Comparison of ENCODE assay signal across 8 mouse cellular contexts in genomic region chr10:61694870-61695670, GRCm38 (mm10). TPM values are rescaled to one million over a fixed set of nuclear protein-coding genes. Genes with fewer than 3 reads are reported as not detected.
DNase-seq lines count a peak whose midpoint lies in the region; ATAC-seq and TF ChIP-seq lines count a peak whose summit lies in the region.

Gene Tysnd1 (plus strand): TSS chr10:61695514.

- TF ChIP-seq POLR2A in olfactory bulb, adult 2 months (IDR thresholded peaks at IDR 0.05; ENCODE audit: insufficient read depth, low read depth, low read length), result peak; percentile 72; the same call in 1 of the 2 replicates
- TF ChIP-seq POLR2A in thymus, adult 2 months (IDR thresholded peaks at IDR 0.05; ENCODE audit: control insufficient read depth, extremely low read depth, insufficient read depth, low read length, poor library complexity), result no peak

- peak; percentile 97 for ATAC-seq in G1E (ENCODE audit: extremely low read depth, insufficient number of reproducible peaks, low FRiP score, poor library complexity, severe bottlenecking)
- peak; percentile 98 for ATAC-seq in forebrain, embryonic 16.5 days
- peak; percentile 97 for ATAC-seq in lung, embryonic 14.5 days (ENCODE audit: insufficient read depth)

- DNase-seq in G1E (ENCODE audit: low spot score), result peak; percentile 81
- peak; percentile 96 to 98 for DNase-seq in cerebellum, adult 18-20 months
- peak; percentile 93 to 94 for DNase-seq in heart, postnatal 36 days
- DNase-seq in layer of hippocampus, adult 2 months (ENCODE audit: low spot score in 2 of 2), result peak; percentile 96 to 97
- DNase-seq in lung, embryonic 14.5 days, result peak; percentile 99
- peak; percentile 94 for DNase-seq in thymus, adult 2 months

- WGBS in forebrain, embryonic 16.5 days, result under 1% methylated on average over 42 of the region's 42 CpGs
- WGBS in lung, embryonic 14.5 days, result 1% methylated on average over 42 of the region's 42 CpGs
- WGBS in olfactory bulb, adult 2 months, result under 1% methylated on average over 42 of the region's 42 CpGs
- under 1% methylated on average over 42 of the region's 42 CpGs for WGBS in thymus, adult 2 months

- peaks cover 73% of the 10 kb centered on the region for H3K36me3 ChIP-seq in G1E (replicated peaks)
- peaks cover 21% of the 10 kb centered on the region for H3K36me3 ChIP-seq in forebrain, embryonic 16.5 days (ENCODE audit: control insufficient read depth, insufficient read depth)
- peaks cover 50% of the 10 kb centered on the region for H3K36me3 ChIP-seq in lung, embryonic 14.5 days (ENCODE audit: insufficient read depth)
- H3K36me3 ChIP-seq in thymus, adult 2 months (ENCODE audit: control insufficient read depth, insufficient read depth, low read length), result peaks cover 22% of the 10 kb centered on the region

- H3K9me3 ChIP-seq in G1E (replicated peaks), result no peaks in the 10 kb centered on the region
- no peaks in the 10 kb centered on the region for H3K9me3 ChIP-seq in forebrain, embryonic 16.5 days (ENCODE audit: control insufficient read depth, low read length)
- H3K9me3 ChIP-seq in lung, embryonic 14.5 days (ENCODE audit: low read depth, low read length), result no peaks in the 10 kb centered on the region

- peak within 1 kb of the TSS; percentile 62 for H3K27ac ChIP-seq in forebrain, embryonic 16.5 days (ENCODE audit: low read length)
- H3K27ac ChIP-seq in layer of hippocampus, adult 2 months, result peak within 1 kb of the TSS; percentile 87
- no peak within 1 kb of the TSS for H3K27ac ChIP-seq in lung, embryonic 14.5 days (ENCODE audit: low read depth)
- peak within 1 kb of the TSS; percentile 85 for H3K27ac ChIP-seq in olfactory bulb, adult 2 months (ENCODE audit: insufficient read depth, low read depth, low read length)
- no peak within 1 kb of the TSS for H3K27ac ChIP-seq in thymus, adult 2 months (ENCODE audit: control insufficient read depth, insufficient read depth, low read length)

- H3K4me1 ChIP-seq in G1E (ENCODE audit: insufficient read depth, low read depth, low read length), result peaks cover 21% of the 10 kb centered on the region
- peaks cover 17% of the 10 kb centered on the region for H3K4me1 ChIP-seq in forebrain, embryonic 16.5 days (replicated peaks; ENCODE audit: control insufficient read depth, insufficient read depth, low read length)
- H3K4me1 ChIP-seq in lung, embryonic 14.5 days (ENCODE audit: insufficient read depth), result peaks cover 10% of the 10 kb centered on the region
- H3K4me1 ChIP-seq in olfactory bulb, adult 2 months (ENCODE audit: control insufficient read depth, insufficient read depth, low read length), result peaks cover 21% of the 10 kb centered on the region
- peaks cover 12% of the 10 kb centered on the region for H3K4me1 ChIP-seq in thymus, adult 2 months (replicated peaks; ENCODE audit: control insufficient read depth, insufficient read depth, low read length)

- H3K4me3 ChIP-seq in G1E (ENCODE audit: low read depth, low read length), result peak within 1 kb of the TSS; percentile 97
- H3K4me3 ChIP-seq in forebrain, embryonic 16.5 days (replicated peaks; ENCODE audit: low read length), result peak within 1 kb of the TSS; percentile 88
- H3K4me3 ChIP-seq in layer of hippocampus, adult 2 months, result peak within 1 kb of the TSS; percentile 70
- H3K4me3 ChIP-seq in lung, embryonic 14.5 days (ENCODE audit: low read depth, low read length), result peak within 1 kb of the TSS; percentile 98
- H3K4me3 ChIP-seq in olfactory bulb, adult 2 months (ENCODE audit: insufficient read depth, low read depth, low read length), result peak within 1 kb of the TSS; percentile 91
- H3K4me3 ChIP-seq in thymus, adult 2 months (ENCODE audit: control insufficient read depth, insufficient read depth, low read length), result peak within 1 kb of the TSS; percentile 77

- H3K27me3 ChIP-seq in G1E (ENCODE audit: insufficient read depth, low read length), result no peaks in the 10 kb centered on the region
- H3K27me3 ChIP-seq in forebrain, embryonic 16.5 days (replicated peaks; ENCODE audit: control insufficient read depth, insufficient read depth, low read length), result no peaks in the 10 kb centered on the region
- no peaks in the 10 kb centered on the region for H3K27me3 ChIP-seq in lung, embryonic 14.5 days (ENCODE audit: insufficient read depth, low read length)
- no peaks in the 10 kb centered on the region for H3K27me3 ChIP-seq in thymus, adult 2 months (ENCODE audit: control insufficient read depth, insufficient read depth, low read length)

- H3K4me2 ChIP-seq in forebrain, embryonic 16.5 days (ENCODE audit: low read length), result peak within 1 kb of the TSS; percentile 99
- H3K4me2 ChIP-seq in lung, embryonic 14.5 days, result peak within 1 kb of the TSS; percentile 99

- intact Hi-C loops in heart, postnatal 36 days (cut with DNase I), result no loop called here

- peak within 1 kb of the TSS; percentile 82 for H3K9ac ChIP-seq in forebrain, embryonic 16.5 days (replicated peaks; ENCODE audit: low read depth, low read length)
- H3K9ac ChIP-seq in lung, embryonic 14.5 days, result peak within 1 kb of the TSS; percentile 73

- no peak for TF ChIP-seq CTCF in G1E (IDR thresholded peaks at IDR 0.05; ENCODE audit: low read depth, low read length)
- TF ChIP-seq CTCF in layer of hippocampus, adult 2 months (conservative IDR thresholded peaks at IDR 0.05), result peak; percentile 76
- peak; percentile 57 for TF ChIP-seq CTCF in lung, embryonic 14.5 days (IDR thresholded peaks at IDR 0.05; ENCODE audit: low read depth)
- no peak for TF ChIP-seq CTCF in olfactory bulb, adult 2 months (IDR thresholded peaks at IDR 0.05; ENCODE audit: insufficient read depth, low read depth, low read length)
- no peak for TF ChIP-seq CTCF in thymus, adult 2 months (IDR thresholded peaks at IDR 0.05; ENCODE audit: borderline replicate concordance, control insufficient read depth, extremely low read depth, insufficient read depth, low read length, poor library complexity)

RNA-seq across cellular contexts. Expression of gene Tysnd1, which starts in this region (rescaled TPM):
- total RNA-seq in G1E (2014; fragmentation: Nextera tagmentation) (5.1 and 13.5 TPM in 2 replicates), G1E (2017) (8.2 and 10.8 TPM in 2 replicates)
- polyA plus RNA-seq in G1E (2012), result 104 and 161 TPM in 2 replicates
- polyA plus RNA-seq in forebrain, embryonic 16.5 days (2015; fragmentation: Nextera tagmentation; extraction: Ambion mirVana), result 20.2 and 22.4 TPM in 2 replicates
- 10 to 100 TPM; 22.8 to 23.3 TPM for total RNA-seq in heart, postnatal 36 days (2021)
- 10 to 100 TPM; 23.3 to 23.8 TPM for total RNA-seq in layer of hippocampus, adult 2 months (2021)
- polyA plus RNA-seq in lung, embryonic 14.5 days (2014; fragmentation: Nextera tagmentation; extraction: Ambion mirVana), result 37.2 and 41.4 TPM in 2 replicates
- not detected in 2 replicates for polyA plus RNA-seq in olfactory bulb, adult 2 months (2012; ENCODE audit: insufficient read depth, insufficient read length, low replicate concordance, missing spikeins)
- 91.6 and 114 TPM in 2 replicates for polyA plus RNA-seq in thymus, adult 2 months (2012; rRNA removed)

Comparison
In these comparisons a context has a peak if more than half of its experiments do, and no peak if none do; other contexts are left out.
1. CTCF ChIP-seq: peak in layer of hippocampus, adult 2 months (single experiment) and lung, embryonic 14.5 days (single experiment); none in G1E (single experiment), olfactory bulb, adult 2 months (single experiment) and thymus, adult 2 months (single experiment).
2. H3K27ac ChIP-seq: peak in forebrain, embryonic 16.5 days (single experiment), layer of hippocampus, adult 2 months (single experiment) and olfactory bulb, adult 2 months (single experiment); none in lung, embryonic 14.5 days (single experiment) and thymus, adult 2 months (single experiment).
3. Peak in every context shown above with its lines, with median percentiles within 50 percentile points of each other: ATAC-seq, DNase-seq and H3K4me3 ChIP-seq.